Mouse (Mus musculus) kidney, postnatal 14 days (tissue): ENCODE data around the gene Pex26.

Experiments
- DNase-seq: peaks from one replicate; pipeline ENCODE4 v3.0.0; 2022; ENCODE audit warnings: mixed read lengths

Gene Pex26

DNA sequence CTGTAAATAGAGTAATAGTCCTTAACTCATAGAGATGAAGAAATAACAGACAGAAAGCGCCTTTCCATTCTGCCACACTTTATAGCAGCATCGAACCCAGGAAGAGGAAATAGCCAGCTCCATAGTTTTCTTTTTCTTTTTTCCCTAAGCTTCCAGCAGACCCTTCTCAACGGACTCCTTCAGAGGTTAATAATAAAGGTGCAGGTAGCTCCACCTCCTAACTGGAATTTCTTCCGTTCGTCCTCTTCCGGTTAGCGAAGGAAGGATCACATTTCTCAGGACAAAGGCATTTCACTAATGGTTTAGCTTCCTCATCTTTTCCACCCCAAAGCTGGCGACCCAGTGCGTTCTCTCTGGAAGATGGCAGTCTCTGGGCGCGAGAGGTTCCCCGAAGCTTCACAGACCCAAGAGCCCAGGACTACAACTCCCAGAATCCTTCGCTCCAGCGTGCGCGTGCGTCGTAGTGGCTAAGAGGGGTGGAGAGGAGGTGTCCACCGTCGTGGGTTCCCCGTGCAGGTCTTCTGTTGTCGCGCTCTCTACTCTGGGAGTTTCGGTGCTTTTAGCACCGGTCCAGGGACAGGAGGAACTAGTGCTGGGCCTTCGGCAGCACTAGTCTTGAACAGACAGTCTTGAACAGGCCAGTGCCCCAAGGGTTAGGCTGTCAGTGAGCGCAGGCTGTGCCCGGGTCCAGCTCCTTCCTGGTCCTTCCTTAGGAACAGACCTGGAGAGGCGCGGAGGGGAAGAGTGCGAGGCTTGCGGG, at the start of gene Pex26:
Gene Pex26 (plus strand): TSS at position 254 of the 760 bp plus-strand sequence.
- DNase-seq = peak; percentile 93

GRCm38 (mm10) chr6:121134249-121134648, 49.2 kb upstream of the Pex26 start:
- DNase-seq = no peak

DNA sequence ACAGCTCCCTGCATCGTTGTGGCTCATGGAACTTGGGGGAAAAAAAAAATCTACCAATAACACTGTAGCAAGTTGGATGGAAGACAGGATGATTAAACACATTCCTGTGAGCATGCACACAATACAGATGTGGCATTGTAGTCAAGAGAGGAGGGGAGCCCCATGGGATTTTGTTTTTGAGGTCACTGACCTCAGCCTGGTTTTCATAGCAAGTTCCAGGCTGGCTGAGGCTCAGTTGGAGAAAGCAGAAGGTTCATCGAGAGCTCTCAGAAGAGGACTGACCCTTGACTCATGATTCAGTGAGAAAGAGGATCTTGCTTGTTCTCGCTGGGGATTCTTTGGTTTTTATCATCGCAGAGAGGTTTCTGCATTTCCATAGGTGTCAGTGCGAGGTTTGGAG, 48.6 kb upstream of the Pex26 start:
- DNase-seq = no peak

GRCm38 (mm10) chr6:121137222-121137621, 46.2 kb upstream of the Pex26 start:
- no peak for DNase-seq

- DNase-seq = no peak
These were observed 45.0 kb upstream of the Pex26 start for GRCm38 (mm10) chr6:121138338-121139040.

- no peak for DNase-seq
These were observed 44.2 kb upstream of the Pex26 start for GRCm38 (mm10) chr6:121139271-121139670.

GRCm38 (mm10) chr6:121142298-121142697, 41.2 kb upstream of the Pex26 start:
- DNase-seq = no peak

- peak; percentile 75 for DNase-seq
These were observed 40.0 kb upstream of the Pex26 start for GRCm38 (mm10) chr6:121143439-121143838.

GRCm38 (mm10) chr6:121144066-121144465, 39.4 kb upstream of the Pex26 start:
- DNase-seq = peak; percentile 87

GRCm38 (mm10) chr6:121145010-121145604, 38.4 kb upstream of the Pex26 start:
- no peak for DNase-seq

- DNase-seq = no peak
These were observed 37.6 kb upstream of the Pex26 start for GRCm38 (mm10) chr6:121145906-121146305.

DNA sequence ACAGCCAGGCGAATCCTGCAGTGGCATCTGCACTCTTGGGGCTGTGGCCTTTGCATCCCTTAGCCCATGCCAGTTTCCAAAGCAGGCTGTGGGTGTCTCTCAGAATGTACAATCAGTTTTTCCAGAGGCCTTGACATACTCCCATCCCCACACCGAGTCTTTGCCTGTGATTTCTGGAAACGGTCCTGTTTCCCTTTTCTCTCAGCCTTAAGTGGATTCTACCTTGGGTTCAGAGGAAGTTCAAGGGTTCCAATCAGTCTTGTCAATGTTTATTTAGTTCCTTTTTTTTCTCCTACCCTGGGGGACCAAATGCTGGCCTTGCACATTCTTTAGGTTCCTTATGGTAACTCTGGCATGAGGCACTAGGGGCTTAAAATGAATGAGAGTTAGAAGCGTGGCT, 36.7 kb upstream of the Pex26 start:
- DNase-seq = no peak

DNA sequence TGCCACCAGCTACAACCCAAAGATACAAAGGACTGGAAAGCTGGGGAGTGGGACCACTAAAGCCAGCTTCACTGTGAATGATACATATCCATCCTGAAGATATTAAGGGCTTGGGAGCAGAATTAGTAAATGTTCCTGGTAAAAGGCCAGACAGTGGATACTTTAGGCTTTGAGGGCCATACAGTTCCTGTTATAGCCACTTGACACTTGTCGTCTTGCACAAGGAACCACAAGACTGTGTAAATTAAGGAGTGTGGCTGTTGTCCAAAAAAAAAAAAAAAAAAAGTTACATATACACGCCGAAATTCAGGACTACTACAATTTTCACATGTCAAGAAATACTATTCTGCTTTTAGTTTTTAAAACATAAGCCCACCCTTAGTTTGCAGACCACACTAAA, 35.1 kb upstream of the Pex26 start:
- DNase-seq = no peak

DNA sequence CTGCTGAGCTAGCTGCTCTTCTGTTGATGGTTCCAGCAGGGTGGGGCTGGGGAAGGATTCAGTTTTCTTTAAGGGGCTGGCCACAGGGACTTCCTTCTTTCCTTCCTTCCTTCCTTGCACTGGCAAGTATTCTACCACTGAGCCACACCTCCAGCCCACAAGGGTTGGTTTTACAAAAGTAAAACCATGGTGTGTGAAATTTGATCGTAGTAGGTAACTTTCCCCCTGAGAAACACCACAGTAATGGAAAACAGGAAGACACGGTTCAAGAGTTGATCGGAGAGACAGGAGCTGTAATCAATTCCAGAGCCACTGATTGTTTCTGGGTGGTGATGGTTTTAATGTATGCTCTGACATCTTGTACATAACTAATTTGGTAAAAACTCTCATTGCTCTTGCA, 34.0 kb upstream of the Pex26 start:
- no peak for DNase-seq

- no peak for DNase-seq
These were observed 33.3 kb upstream of the Pex26 start for GRCm38 (mm10) chr6:121150126-121150525.

- DNase-seq = peak; percentile 59
These were observed 31.7 kb upstream of the Pex26 start for GRCm38 (mm10) chr6:121151732-121152131.

DNA sequence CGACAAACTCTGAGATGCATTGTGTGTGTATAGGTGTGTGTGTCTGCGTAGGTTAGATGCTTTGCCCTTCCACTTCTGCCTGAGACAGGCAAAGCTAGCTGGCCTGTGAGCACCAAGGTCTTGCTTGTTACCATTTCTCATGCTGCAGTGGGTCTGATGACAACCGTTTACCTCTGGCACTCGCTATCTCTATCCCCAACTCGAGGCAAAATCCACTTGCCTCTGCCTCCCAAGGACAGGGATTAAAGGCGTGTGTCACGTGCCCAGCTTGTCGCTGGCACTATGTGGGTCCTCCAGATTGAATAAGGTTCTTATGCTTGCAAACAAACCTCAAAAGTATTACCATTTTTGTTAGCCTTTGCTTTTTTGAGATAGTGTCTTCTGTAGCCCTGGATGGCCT, 30.3 kb upstream of the Pex26 start:
- DNase-seq = no peak

DNA sequence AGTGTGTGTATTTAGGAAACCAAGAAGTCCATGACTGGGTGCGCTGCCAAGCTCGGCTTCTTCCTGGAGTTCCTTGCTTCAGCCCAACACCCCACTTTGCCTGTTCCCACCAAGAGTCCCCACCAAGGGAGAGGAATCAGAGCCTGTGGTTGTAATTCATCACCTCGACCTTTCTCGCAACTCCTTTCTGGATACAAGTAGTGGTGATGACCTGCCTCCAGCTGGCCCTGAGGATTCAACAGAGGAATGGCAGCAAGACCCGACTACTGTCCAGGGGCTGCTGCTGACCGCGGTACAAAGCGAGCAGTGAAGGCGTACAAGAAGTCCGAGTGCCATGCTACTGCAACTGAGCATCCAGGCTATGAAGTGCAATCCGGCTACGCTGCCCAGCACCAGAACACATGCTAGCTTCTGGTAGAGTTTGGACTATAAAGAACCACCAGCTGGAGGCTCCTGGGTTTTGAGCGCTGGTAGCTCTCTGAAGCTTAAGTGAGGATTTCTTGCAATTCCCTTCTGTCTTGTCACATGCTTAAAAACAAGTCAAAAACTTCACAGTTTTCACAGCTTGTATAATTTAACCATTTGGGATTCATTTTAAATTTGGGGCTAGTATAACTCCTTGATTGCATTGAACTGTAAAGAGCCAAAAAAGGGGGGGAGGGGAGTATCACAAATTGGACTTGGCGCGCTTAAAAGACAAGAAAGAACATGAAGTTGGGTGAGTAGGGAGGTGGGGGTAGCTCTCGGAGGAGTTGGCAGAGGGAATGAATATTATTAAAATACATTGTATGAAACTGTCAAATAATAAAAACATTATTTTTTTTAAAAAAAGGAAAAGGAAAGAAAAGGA, 28.8 kb upstream of the Pex26 start:
- DNase-seq = no peak

DNA sequence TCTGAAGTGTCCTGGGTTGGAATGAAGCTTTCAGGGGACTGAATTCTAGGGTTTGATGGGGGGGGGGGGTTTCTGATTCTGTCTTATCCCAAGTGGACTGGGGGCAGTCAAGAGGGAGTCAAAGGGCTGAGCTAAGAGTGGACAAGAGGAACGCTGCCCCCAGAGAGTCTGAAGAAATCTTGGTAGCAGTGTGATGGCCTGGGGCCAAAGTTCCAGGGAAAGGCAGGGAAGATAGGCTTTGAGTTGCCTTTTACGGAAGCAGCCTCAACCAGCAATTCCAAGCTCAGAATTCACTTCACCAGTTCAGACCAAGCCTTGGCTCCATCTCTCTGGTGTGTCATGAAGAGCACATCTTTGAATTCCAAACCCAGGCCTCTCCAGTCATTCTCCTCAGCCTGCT, 27.4 kb upstream of the Pex26 start:
- DNase-seq = no peak

DNA sequence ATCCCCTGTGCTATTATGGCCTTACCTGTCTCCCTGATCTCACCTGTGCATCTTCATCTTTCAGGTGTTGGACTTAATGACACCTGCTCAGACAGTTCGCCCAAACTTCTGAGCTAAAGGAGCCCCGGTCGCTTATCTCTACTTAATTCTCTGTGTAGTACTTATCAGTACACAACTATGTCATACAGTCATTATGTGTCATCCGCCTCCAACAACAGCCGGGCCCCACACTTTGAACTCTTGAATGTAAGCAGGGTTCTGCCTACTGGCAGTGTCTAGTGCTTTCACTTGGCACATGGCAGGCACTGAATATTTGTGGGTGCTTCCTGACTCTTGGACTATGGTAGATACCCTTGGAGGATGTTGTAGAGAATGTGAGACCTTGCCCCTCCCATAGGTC, 23.9 kb upstream of the Pex26 start:
- no peak for DNase-seq

DNA sequence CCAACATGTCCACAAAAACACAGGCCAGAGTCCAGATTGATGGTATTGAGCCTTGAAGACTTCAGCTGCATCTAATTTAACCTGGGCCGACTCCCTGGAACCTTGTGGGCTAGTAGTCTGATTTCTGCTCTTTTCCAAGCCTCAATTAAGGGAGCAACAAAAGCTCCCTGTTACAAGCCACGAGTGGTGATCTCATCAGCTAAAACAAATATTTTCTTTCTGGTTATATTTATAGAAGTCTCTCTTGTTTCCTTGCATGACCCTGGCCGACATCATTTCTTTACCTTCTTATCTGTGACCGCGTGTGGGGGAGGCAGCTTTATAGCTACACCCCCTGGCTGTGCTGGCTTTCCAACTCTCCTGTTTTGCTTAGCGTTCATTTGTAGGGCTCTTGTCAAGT, 23.3 kb upstream of the Pex26 start:
- DNase-seq = no peak

GRCm38 (mm10) chr6:121162616-121163015, 20.9 kb upstream of the Pex26 start:
- DNase-seq = no peak

DNA sequence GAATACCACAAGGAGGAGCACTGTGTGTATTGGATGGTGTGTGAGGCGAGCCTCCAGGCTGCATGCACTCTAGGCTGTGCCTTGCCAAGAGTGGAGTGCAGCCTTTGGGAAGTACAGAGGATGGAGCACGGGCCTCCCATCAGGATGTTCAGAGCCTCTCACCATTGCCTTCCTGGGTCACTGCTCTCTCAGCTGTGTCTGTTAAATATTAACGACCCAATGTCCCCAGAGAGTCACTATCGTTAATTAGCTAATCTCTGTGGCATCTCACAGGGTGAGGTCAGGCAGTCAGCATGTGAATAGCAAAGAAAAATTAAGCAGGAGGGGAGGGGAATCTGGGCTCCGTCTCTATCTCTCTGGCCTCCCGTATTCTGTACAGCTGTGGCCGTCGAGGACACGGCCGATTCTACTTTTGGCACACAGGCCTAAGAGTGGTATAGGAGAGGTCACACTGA, 17.3 kb upstream of the Pex26 start:
- DNase-seq = peak; percentile 77
